Mouse (Mus musculus): ENCODE results near the gene 4930407I10Rik.

GRCm38 (mm10) chr15:82040650-82041049 is 18.3 kb upstream of the 4930407I10Rik start:
- TF ChIP-seq CTCF (IDR thresholded peaks at IDR 0.05; ENCODE audit: borderline replicate concordance, control insufficient read depth, extremely low read depth, insufficient read depth, low read length, poor library complexity) (no peak), POLR2A (IDR thresholded peaks at IDR 0.05; ENCODE audit: control insufficient read depth, extremely low read depth, insufficient read depth, low read length, poor library complexity) (no peak)

Data from thymus, adult 2 months (tissue).